Mouse (Mus musculus) G1E-ER4 (cell line): ENCODE data around the gene Obp2b. TPM values are rescaled to one million over a fixed set of nuclear protein-coding genes. Genes with fewer than 3 reads are reported as not detected.

Experiments used
- GATA1 ChIP-seq: IDR thresholded peaks from one replicate; pipeline ENCODE4 v1.8.0; 2012; ENCODE audit warnings: low read length, inconsistent platforms
- polyA plus RNA-seq: library from polyadenylated mRNA; stranded (reverse); fragments of >175 nt; gene quantifications from 2 replicates; pipeline ENCODE4 v1.2.3, GENCODE M21; 2012

The Obp2b gene
- polyA plus RNA-seq, 1 experiment, result not detected

- TF ChIP-seq GATA1, result no peak
These were observed 36.7 kb downstream of the Obp2b start for GRCm38 (mm10) chr2:25773507-25773906.

- TF ChIP-seq GATA1, result no peak
These were observed 37.8 kb downstream of the Obp2b start for GRCm38 (mm10) chr2:25774640-25775039.

- TF ChIP-seq GATA1, result no peak
These were observed 39.2 kb downstream of the Obp2b start for GRCm38 (mm10) chr2:25775991-25776390.

- TF ChIP-seq GATA1, result no peak
These were observed 39.9 kb downstream of the Obp2b start, which contains the start of gene Lcn11 for GRCm38 (mm10) chr2:25776717-25777116. Gene Lcn11, plus strand, starts transcription at chr2:25777017.

- TF ChIP-seq GATA1, result no peak
These were observed 42.3 kb downstream of the Obp2b start for GRCm38 (mm10) chr2:25779076-25779475.

GRCm38 (mm10) chr2:25780921-25781320 lies 44.1 kb downstream of the Obp2b start:
- no peak for TF ChIP-seq GATA1

- TF ChIP-seq GATA1, result no peak
These were observed 45.1 kb downstream of the Obp2b start, which contains the start of gene Gm13539 for GRCm38 (mm10) chr2:25781957-25782356. Gene Gm13539, plus strand, starts transcription at chr2:25782257.

GRCm38 (mm10) chr2:25785573-25786322 lies 48.9 kb downstream of the Obp2b start:
- no peak for TF ChIP-seq GATA1

- TF ChIP-seq GATA1, result no peak
These were observed 52.3 kb downstream of the Obp2b start for GRCm38 (mm10) chr2:25789092-25789491.

Other genes with a start within 250 kb of the Obp2b start
- gene Lcn12, start 243.1 kb upstream of the Obp2b start, polyA plus RNA-seq, result not detected in 2 replicates
- 25.8 and 49.8 TPM in 2 replicates for gene Fbxw5, start 236.3 kb upstream of the Obp2b start, polyA plus RNA-seq
- gene C8g, start 235.3 kb upstream of the Obp2b start, polyA plus RNA-seq, result 0.08 and 0.18 TPM in 2 replicates
- 5.5 and 9.3 TPM in 2 replicates for gene Traf2, start 190.1 kb upstream of the Obp2b start, polyA plus RNA-seq
- 682 and 940 TPM in 2 replicates for gene Edf1, start 179.2 kb upstream of the Obp2b start, polyA plus RNA-seq
- 0.52 and 0.69 TPM in 2 replicates for gene Mamdc4, start 162.2 kb upstream of the Obp2b start, polyA plus RNA-seq
- 3.2 and 4.9 TPM in 2 replicates for gene Phpt1, start 161.8 kb upstream of the Obp2b start, polyA plus RNA-seq
- 0.09 and 0.13 TPM in 2 replicates for gene Ajm1, start 155.3 kb upstream of the Obp2b start, polyA plus RNA-seq
- gene Rabl6, start 128.5 kb upstream of the Obp2b start, polyA plus RNA-seq, result 86.8 and 89.3 TPM in 2 replicates
- not detected in 2 replicates for gene Ccdc183, start 119.3 kb upstream of the Obp2b start, polyA plus RNA-seq
- not detected in 2 replicates for gene Tmem141, start 115.0 kb upstream of the Obp2b start, polyA plus RNA-seq
- not detected in 2 replicates for gene Fcna, start 109.0 kb upstream of the Obp2b start, polyA plus RNA-seq
- not detected in 2 replicates for gene Lcn8, start 83.9 kb upstream of the Obp2b start, polyA plus RNA-seq
- gene Lcn5, start 79.1 kb upstream of the Obp2b start, polyA plus RNA-seq, result not detected in 2 replicates
- gene Lcn6, start 60.2 kb upstream of the Obp2b start, polyA plus RNA-seq, result not detected in 2 replicates
- gene Lcn10, start 54.3 kb upstream of the Obp2b start, polyA plus RNA-seq, result not detected in 2 replicates
- gene Obp2a, start 37.0 kb upstream of the Obp2b start, polyA plus RNA-seq, result not detected in 2 replicates
- not detected in 2 replicates for gene Bmyc, start 30.3 kb upstream of the Obp2b start, polyA plus RNA-seq
- gene Lcn3, start 28.6 kb downstream of the Obp2b start, polyA plus RNA-seq, result not detected in 2 replicates
- gene Lcn11, start 40.0 kb downstream of the Obp2b start, polyA plus RNA-seq, result not detected in 2 replicates
- not detected in 2 replicates for gene Gm13539, start 45.2 kb downstream of the Obp2b start, polyA plus RNA-seq
- not detected in 2 replicates for gene Glt6d1, start 78.8 kb downstream of the Obp2b start, polyA plus RNA-seq
- not detected in 2 replicates for gene Lcn9, start 86.1 kb downstream of the Obp2b start, polyA plus RNA-seq
- not detected in 2 replicates for gene Sohlh1, start 110.2 kb downstream of the Obp2b start, polyA plus RNA-seq
- gene Kcnt1, start 126.7 kb downstream of the Obp2b start, polyA plus RNA-seq, result not detected in 2 replicates
- 5.9 and 6.3 TPM in 2 replicates for gene Camsap1, start 246.3 kb downstream of the Obp2b start, polyA plus RNA-seq